Mouse (Mus musculus) midbrain, embryonic 10.5 days (tissue): ENCODE measurements at regions not wholly inside any gene's neighbourhood (a gene's known extent, or its start where the extent isn't known, plus 50 kb on each side); places are given as distances from the start of the nearest gene placed in this dataset.
"Not testable (repeated sequence)": the region's sequence is repeated elsewhere in the genome, so short reads cannot be mapped to it uniquely, and the experiment has no call there.

ENCODE experiments used
- DNase-seq: peaks from one replicate; pipeline ENCODE4 v3.0.0-alpha.2; 2017; ENCODE audit warnings: low spot score
- H3K27ac ChIP-seq: fragments of 300-500 bp; sonication (generic); replicated peaks from 2 replicates; pipeline ENCODE4 v1.5.1; 2016; ENCODE audit warnings: mild to moderate bottlenecking
- H3K27me3 ChIP-seq: fragments of 300-500 bp; sonication (generic); 2 replicates; pipeline ENCODE4 v1.6.1; 2016; ENCODE audit warnings: low read depth, mild to moderate bottlenecking; ENCODE audit not compliant: poor library complexity, severe bottlenecking
- H3K36me3 ChIP-seq: fragments of 300-500 bp; sonication (generic); 2 replicates; pipeline ENCODE4 v1.6.1; 2016; ENCODE audit warnings: mild to moderate bottlenecking, moderate library complexity
- H3K4me1 ChIP-seq: fragments of 300-500 bp; sonication (generic); 2 replicates; pipeline ENCODE4 v1.6.1; 2016
- H3K4me3 ChIP-seq: fragments of 300-500 bp; sonication (generic); 2 replicates; pipeline ENCODE4 v1.5.1; 2016; ENCODE audit warnings: mild to moderate bottlenecking, moderate library complexity
- H3K9me3 ChIP-seq: fragments of 300-500 bp; sonication (generic); replicated peaks from 2 replicates; pipeline ENCODE4 v1.6.1; 2016; ENCODE audit warnings: mild to moderate bottlenecking
- WGBS: fragments of 180-500 bp; shearing (Covaris S2); methylation state at CpG from one replicate; pipeline ENCODE4 v1.1.7; 2016; 5-methylcytosine and 5-hydroxymethylcytosine counted together

- no peaks in the 10 kb centered on the region for H3K4me1 ChIP-seq
Observed at GRCm38 (mm10) chr1:147175350-147175749, 680.8 kb downstream of the Brinp3 start.

GRCm38 (mm10) chr1:147186799-147187198 lies 692.2 kb downstream of the Brinp3 start:
- Histone ChIP-seq H3K4me1 (no peaks in the 10 kb centered on the region), H3K4me3 (no peak overlapping the region), H3K27ac (no peak overlapping the region), H3K27me3 (no peaks in the 10 kb centered on the region), H3K36me3 (no peaks in the 10 kb centered on the region), H3K9me3 (no peaks in the 10 kb centered on the region)
- WGBS: 78% methylated on average over 1 of the region's 1 CpGs
- no peak for DNase-seq

More at GRCm38 (mm10) chr1:147175350-147175749, 680.8 kb downstream of the Brinp3 start:
- 79% methylated on average over 1 of the region's 1 CpGs for WGBS
- Histone ChIP-seq H3K27ac (no peak overlapping the region), H3K36me3 (no peaks in the 10 kb centered on the region), H3K27me3 (no peaks in the 10 kb centered on the region), H3K9me3 (no peaks in the 10 kb centered on the region), H3K4me3 (no peak overlapping the region)
- no peak for DNase-seq

- no peak overlapping the region for H3K27ac ChIP-seq
- WGBS: 67% methylated on average over 6 of the region's 6 CpGs
- no peaks in the 10 kb centered on the region for H3K27me3 ChIP-seq
- no peak overlapping the region for H3K4me3 ChIP-seq
- no peaks in the 10 kb centered on the region for H3K36me3 ChIP-seq
- no peaks in the 10 kb centered on the region for H3K4me1 ChIP-seq
- no peak for DNase-seq
- no peaks in the 10 kb centered on the region for H3K9me3 ChIP-seq
Observed at GRCm38 (mm10) chr1:147187251-147188025, 692.9 kb downstream of the Brinp3 start.

GRCm38 (mm10) chr1:147199959-147200358 lies 705.4 kb downstream of the Brinp3 start:
- H3K4me3 ChIP-seq, DNase-seq, H3K9me3 ChIP-seq, H3K36me3 ChIP-seq, H3K27me3 ChIP-seq, H3K4me1 ChIP-seq, H3K27ac ChIP-seq: not testable (repeated sequence)
- 95% methylated on average over 2 of the region's 2 CpGs for WGBS

GRCm38 (mm10) chr1:147214890-147215289 lies 720.3 kb downstream of the Brinp3 start:
- not testable (repeated sequence) for H3K27me3 ChIP-seq, H3K36me3 ChIP-seq, DNase-seq, H3K4me1 ChIP-seq, H3K27ac ChIP-seq, H3K4me3 ChIP-seq, H3K9me3 ChIP-seq
- WGBS: 85% methylated on average over 7 of the region's 7 CpGs

- no peak overlapping the region for H3K4me3 ChIP-seq
- 88% methylated on average over 2 of the region's 2 CpGs for WGBS
Observed at GRCm38 (mm10) chr1:147217965-147218364, 723.4 kb downstream of the Brinp3 start.

GRCm38 (mm10) chr1:147219438-147219837 lies 724.9 kb downstream of the Brinp3 start:
- WGBS: 89% methylated on average over 2 of the region's 2 CpGs
- H3K9me3 ChIP-seq: no peaks in the 10 kb centered on the region
- no peak for DNase-seq

More at GRCm38 (mm10) chr1:147217965-147218364, 723.4 kb downstream of the Brinp3 start:
- Histone ChIP-seq H3K4me1 (no peaks in the 10 kb centered on the region), H3K9me3 (no peaks in the 10 kb centered on the region), H3K27ac (no peak overlapping the region), H3K27me3 (no peaks in the 10 kb centered on the region), H3K36me3 (no peaks in the 10 kb centered on the region)
- DNase-seq: no peak

GRCm38 (mm10) chr1:147223232-147223925 lies 728.8 kb downstream of the Brinp3 start:
- Histone ChIP-seq H3K9me3 (no peaks in the 10 kb centered on the region), H3K4me3 (no peak overlapping the region), H3K4me1 (no peaks in the 10 kb centered on the region), H3K27ac (no peak overlapping the region), H3K36me3 (no peaks in the 10 kb centered on the region), H3K27me3 (no peaks in the 10 kb centered on the region)
- WGBS: 68% methylated on average over 3 of the region's 3 CpGs
- DNase-seq: no peak

More at GRCm38 (mm10) chr1:147219438-147219837, 724.9 kb downstream of the Brinp3 start:
- Histone ChIP-seq H3K27me3 (no peaks in the 10 kb centered on the region), H3K4me1 (no peaks in the 10 kb centered on the region), H3K27ac (no peak overlapping the region), H3K36me3 (no peaks in the 10 kb centered on the region), H3K4me3 (no peak overlapping the region)

GRCm38 (mm10) chr1:147237565-147237964 lies 743.0 kb downstream of the Brinp3 start:
- no peak overlapping the region for H3K4me3 ChIP-seq
- H3K9me3 ChIP-seq: no peaks in the 10 kb centered on the region
- WGBS: 92% methylated on average over 3 of the region's 3 CpGs
- H3K27me3 ChIP-seq: no peaks in the 10 kb centered on the region
- H3K27ac ChIP-seq: no peak overlapping the region
- H3K4me1 ChIP-seq: no peaks in the 10 kb centered on the region
- no peak for DNase-seq
- H3K36me3 ChIP-seq: no peaks in the 10 kb centered on the region

- no peaks in the 10 kb centered on the region for H3K36me3 ChIP-seq
- H3K4me3 ChIP-seq: no peak overlapping the region
- no peaks in the 10 kb centered on the region for H3K27me3 ChIP-seq
- H3K9me3 ChIP-seq: no peaks in the 10 kb centered on the region
- H3K4me1 ChIP-seq: no peaks in the 10 kb centered on the region
- H3K27ac ChIP-seq: no peak overlapping the region
- WGBS: 90% methylated on average over 3 of the region's 3 CpGs
- no peak for DNase-seq
Observed at GRCm38 (mm10) chr1:147239108-147239507, 744.5 kb downstream of the Brinp3 start.

GRCm38 (mm10) chr1:147273324-147273723 lies 778.8 kb downstream of the Brinp3 start:
- H3K36me3 ChIP-seq: no peaks in the 10 kb centered on the region
- no peak overlapping the region for H3K27ac ChIP-seq
- no peaks in the 10 kb centered on the region for H3K27me3 ChIP-seq
- H3K4me3 ChIP-seq: no peak overlapping the region
- DNase-seq: no peak
- no peaks in the 10 kb centered on the region for H3K4me1 ChIP-seq
- 93% methylated on average over 1 of the region's 1 CpGs for WGBS
- no peaks in the 10 kb centered on the region for H3K9me3 ChIP-seq

- H3K9me3 ChIP-seq: no peaks in the 10 kb centered on the region
- H3K27ac ChIP-seq: no peak overlapping the region
- H3K4me1 ChIP-seq: no peaks in the 10 kb centered on the region
- H3K27me3 ChIP-seq: no peaks in the 10 kb centered on the region
- 92% methylated on average over 3 of the region's 3 CpGs for WGBS
- DNase-seq: no peak
- no peak overlapping the region for H3K4me3 ChIP-seq
- H3K36me3 ChIP-seq: no peaks in the 10 kb centered on the region
Observed at GRCm38 (mm10) chr1:147291119-147291518, 796.6 kb downstream of the Brinp3 start.

- Histone ChIP-seq H3K27ac (no peak overlapping the region), H3K4me3 (no peak overlapping the region), H3K27me3 (no peaks in the 10 kb centered on the region), H3K36me3 (no peaks in the 10 kb centered on the region), H3K9me3 (no peaks in the 10 kb centered on the region), H3K4me1 (no peaks in the 10 kb centered on the region)
- no peak for DNase-seq
- WGBS: 97% methylated on average over 1 of the region's 1 CpGs
Observed at GRCm38 (mm10) chr1:147309246-147309645, 814.7 kb downstream of the Brinp3 start.
